Comparison of ENCODE assay signal across 7 mouse cellular contexts in genomic region chr4:134516981-134517380, GRCm38 (mm10). TPM values are rescaled to one million over a fixed set of nuclear protein-coding genes. Genes with fewer than 3 reads are reported as not detected.
DNase-seq lines count a peak whose midpoint lies in the region; ATAC-seq and TF ChIP-seq lines count a peak whose summit lies in the region.

No protein-coding gene starts in this region.

- H3K27me3 ChIP-seq in midbrain, embryonic 13.5 days: no peaks in the 10 kb centered on the region

- no peak for ATAC-seq in midbrain, embryonic 13.5 days

- no peak overlapping the region for H3K4me2 ChIP-seq in midbrain, embryonic 13.5 days (replicated peaks)

- 87% methylated on average over 8 of the region's 8 CpGs for WGBS in midbrain, embryonic 13.5 days

- no peaks in the 10 kb centered on the region for H3K9me3 ChIP-seq in midbrain, embryonic 13.5 days

- H3K27ac ChIP-seq in left cerebral cortex, adult 2 months: peak overlapping the region; percentile 88
- H3K27ac ChIP-seq in midbrain, embryonic 13.5 days: no peak overlapping the region

- no peak overlapping the region for H3K9ac ChIP-seq in midbrain, embryonic 13.5 days (replicated peaks)

- peak; percentile 51 to 54 for DNase-seq in left cerebral cortex, adult 2 months (ENCODE audit: extremely low spot score in 1 of 2, low spot score in 2 of 2)
- DNase-seq in left cerebral cortex, adult 11 months (ENCODE audit: low spot score): no peak
- peak; percentile 72 for DNase-seq in adrenal gland, adult 8-10 months
- peak; percentile 30 to 36 for DNase-seq in gastrocnemius, adult 8-10 months (ENCODE audit: low spot score in 2 of 2)
- DNase-seq in left cerebral cortex, postnatal 36 days (ENCODE audit: low spot score in 2 of 2): peak; percentile 35 to 47
- no peak for DNase-seq in embryo, embryonic 10.5 days (ENCODE audit: low spot score)

- TF ChIP-seq CTCF in left cerebral cortex, adult 2 months (IDR thresholded peaks at IDR 0.05): no peak

- intact Hi-C loops in left cerebral cortex, adult 2 months (cut with DNase I): no loop called here
- intact Hi-C loops in left cerebral cortex, postnatal 36 days (cut with DNase I): loop anchor here (2.0 kb wide), 1 partner anchor 18 kb away; the partner anchor contains the start of gene Mtfr1l

- peaks cover 5% of the 10 kb centered on the region for H3K4me1 ChIP-seq in midbrain, embryonic 13.5 days (replicated peaks)

- 0 out of 2 replicates have a peak, but pooled peaks cover 6% of the 10 kb centered on the region for H3K36me3 ChIP-seq in midbrain, embryonic 13.5 days

- peak overlapping the region; percentile 27; the same call in 1 of the 2 replicates for H3K4me3 ChIP-seq in left cerebral cortex, adult 2 months
- no peak overlapping the region for H3K4me3 ChIP-seq in midbrain, embryonic 13.5 days (replicated peaks)

RNA-seq across cellular contexts. Expression of gene Aunip, which starts 6.2 kb away (rescaled TPM):
- total RNA-seq in left cerebral cortex, adult 2 months (2021): under 1 TPM; 0.54 to 0.63 TPM
- 1 to 10 TPM in 3 of 4 experiments, under 1 TPM in 1; 0.66 to 2.4 (median 2.2) TPM for total RNA-seq in adrenal gland, adult 8-10 months (2022)
- total RNA-seq in gastrocnemius, adult 8-10 months (2022): not detected
- under 1 TPM in 1 of 2 experiments, not detected in 1; 0.32 TPM for total RNA-seq in left cerebral cortex, postnatal 36 days (2021)
- polyA plus RNA-seq in midbrain, embryonic 13.5 days (2015; fragmentation: Nextera tagmentation; extraction: Ambion mirVana): 3.9 and 4.4 TPM in 2 replicates

RNA-seq across cellular contexts. Expression of gene Mtfr1l, which starts 18.2 kb away (rescaled TPM):
- 10 to 100 TPM; 60.6 to 66.1 TPM for total RNA-seq in left cerebral cortex, adult 2 months (2021)
- 100 to 1,000 TPM; 125 to 174 (median 152) TPM for total RNA-seq in adrenal gland, adult 8-10 months (2022)
- 100 to 1,000 TPM; 129 to 173 (median 151) TPM for total RNA-seq in gastrocnemius, adult 8-10 months (2022)
- total RNA-seq in left cerebral cortex, postnatal 36 days (2021): 10 to 100 TPM; 61.9 to 70.2 TPM
- polyA plus RNA-seq in midbrain, embryonic 13.5 days (2015; fragmentation: Nextera tagmentation; extraction: Ambion mirVana): 149 and 155 TPM in 2 replicates

RNA-seq across cellular contexts. Expression of gene Paqr7, which starts 20.5 kb away (rescaled TPM):
- 10 to 100 TPM; 69.3 to 77.9 TPM for total RNA-seq in left cerebral cortex, adult 2 months (2021)
- total RNA-seq in adrenal gland, adult 8-10 months (2022): 10 to 100 TPM; 54.1 to 81.1 (median 71.3) TPM
- 1 to 10 TPM; 2.8 to 5.5 (median 5.0) TPM for total RNA-seq in gastrocnemius, adult 8-10 months (2022)
- 10 to 100 TPM; 56.5 to 65.6 TPM for total RNA-seq in left cerebral cortex, postnatal 36 days (2021)
- polyA plus RNA-seq in midbrain, embryonic 13.5 days (2015; fragmentation: Nextera tagmentation; extraction: Ambion mirVana): 10.8 and 12.8 TPM in 2 replicates

RNA-seq across cellular contexts. Expression of gene Selenon, which starts 35.0 kb away (rescaled TPM):
- 10 to 100 TPM; 22.2 to 23.2 TPM for total RNA-seq in left cerebral cortex, adult 2 months (2021)
- total RNA-seq in adrenal gland, adult 8-10 months (2022): 10 to 100 TPM; 28.9 to 58.1 (median 44.4) TPM
- total RNA-seq in gastrocnemius, adult 8-10 months (2022): 1 to 10 TPM; 2.8 to 3.8 (median 3.2) TPM
- total RNA-seq in left cerebral cortex, postnatal 36 days (2021): 10 to 100 TPM; 19.6 to 21.2 TPM
- polyA plus RNA-seq in midbrain, embryonic 13.5 days (2015; fragmentation: Nextera tagmentation; extraction: Ambion mirVana): 11.1 and 11.5 TPM in 2 replicates

RNA-seq across cellular contexts. Expression of gene Stmn1, which starts 48.9 kb away (rescaled TPM):
- total RNA-seq in left cerebral cortex, adult 2 months (2021): 1,000 to 10,000 TPM in 1 of 2 experiments, 100 to 1,000 TPM in 1; 990 to 1,034 TPM
- 10 to 100 TPM; 20.9 to 31.8 (median 30.0) TPM for total RNA-seq in adrenal gland, adult 8-10 months (2022)
- total RNA-seq in gastrocnemius, adult 8-10 months (2022): 1 to 10 TPM; 2.7 to 4.4 (median 2.8) TPM
- total RNA-seq in left cerebral cortex, postnatal 36 days (2021): 1,000 to 10,000 TPM; 1,022 to 1,141 TPM
- 7,568 and 8,132 TPM in 2 replicates for polyA plus RNA-seq in midbrain, embryonic 13.5 days (2015; fragmentation: Nextera tagmentation; extraction: Ambion mirVana)

Comparison
In these comparisons a context has a peak if more than half of its experiments do, and no peak if none do; other contexts are left out.
1. DNase-seq: peak in left cerebral cortex, adult 2 months (2 of 2), adrenal gland, adult 8-10 months (single experiment), gastrocnemius, adult 8-10 months (2 of 2) and left cerebral cortex, postnatal 36 days (2 of 2); none in left cerebral cortex, adult 11 months (single experiment) and embryo, embryonic 10.5 days (single experiment).
2. RNA of gene Paqr7, which starts 20.5 kb away (total RNA-seq): 69.3 to 77.9 TPM in left cerebral cortex, adult 2 months, 54.1 to 81.1 TPM in adrenal gland, adult 8-10 months and 56.5 to 65.6 TPM in left cerebral cortex, postnatal 36 days; 2.8 to 5.5 TPM in gastrocnemius, adult 8-10 months; every median in the first group is over 4 times any median in the second.